Mouse (Mus musculus) cerebellum, adult 2 months (tissue): ENCODE results near the gene Pde8a.

ENCODE experiments used
- CTCF ChIP-seq: fragments of 200-500 bp; IDR thresholded peaks from 2 replicates; pipeline ENCODE4 v1.5.1; 2011; ENCODE audit warnings: low read depth, mild to moderate bottlenecking, control low read depth, low read length, moderate library complexity, borderline replicate concordance; ENCODE audit not compliant: insufficient read depth
- POLR2A ChIP-seq: fragments of 200-500 bp; IDR thresholded peaks from 2 replicates; pipeline ENCODE4 v1.6.1; 2011; ENCODE audit warnings: low read length, control low read depth, borderline replicate concordance; ENCODE audit not compliant: insufficient read depth

- TF ChIP-seq POLR2A (no peak), CTCF (no peak)
Observed at GRCm38 (mm10) chr7:81182492-81183175, 30.8 kb upstream of the Pde8a start.
